In genomic region chr8:60345830-60346420, GRCm38 (mm10) we compare ENCODE assay signal across 18 mouse cellular contexts.
DNase-seq lines count a peak whose midpoint lies in the region; ATAC-seq and TF ChIP-seq lines count a peak whose summit lies in the region.
"Had no signal": no experiment of that assay in that cellular context is flagged by ENCODE, and none has a peak within 500 bp of the region (broad histone marks: within the 10 kb centered on the region; RNA-seq: fewer than 3 reads in every experiment).

No protein-coding gene starts in this region.

- H3K4me3 ChIP-seq in forebrain, embryonic 13.5 days = no peak overlapping the region
- no peak overlapping the region for H3K4me3 ChIP-seq in forebrain, embryonic 15.5 days
- H3K4me3 ChIP-seq in ES-E14 (ENCODE audit: insufficient read depth in 1 of 2, low read depth in 1 of 2, low read length in 2 of 2, poor library complexity in 1 of 2, severe bottlenecking in 1 of 2) = no peak overlapping the region
- H3K4me3 ChIP-seq in hindbrain, embryonic 16.5 days (ENCODE audit: low read length) = no peak overlapping the region
- H3K4me3 ChIP-seq in midbrain, embryonic 15.5 days = no peak overlapping the region
- no peak overlapping the region for H3K4me3 ChIP-seq in lung, postnatal 0 days (ENCODE audit: low read depth, low read length)
- H3K4me3 ChIP-seq: embryonic facial prominence, embryonic 10.5 days; heart, embryonic 12.5 days; intestine, embryonic 15.5 days had no signal

- TF ChIP-seq CTCF in lung, postnatal 0 days (IDR thresholded peaks at IDR 0.05) = no peak

- H3K9me3 ChIP-seq in forebrain, embryonic 13.5 days (replicated peaks) = no peaks in the 10 kb centered on the region
- no peaks in the 10 kb centered on the region for H3K9me3 ChIP-seq in forebrain, embryonic 15.5 days
- no peaks in the 10 kb centered on the region for H3K9me3 ChIP-seq in ES-E14 (ENCODE audit: control insufficient read depth, insufficient read depth, low read depth, low read length)
- no peaks in the 10 kb centered on the region for H3K9me3 ChIP-seq in hindbrain, embryonic 16.5 days (ENCODE audit: control insufficient read depth, low read length)
- no peaks in the 10 kb centered on the region for H3K9me3 ChIP-seq in midbrain, embryonic 15.5 days
- H3K9me3 ChIP-seq in lung, postnatal 0 days (ENCODE audit: low read length) = no peaks in the 10 kb centered on the region
- H3K9me3 ChIP-seq: embryonic facial prominence, embryonic 10.5 days; heart, embryonic 12.5 days; intestine, embryonic 15.5 days had no signal

- no peak for TF ChIP-seq EP300 in lung, postnatal 0 days (IDR thresholded peaks at IDR 0.05)

- no peaks in the 10 kb centered on the region for H3K27me3 ChIP-seq in forebrain, embryonic 13.5 days
- no peaks in the 10 kb centered on the region for H3K27me3 ChIP-seq in forebrain, embryonic 15.5 days
- no peaks in the 10 kb centered on the region for H3K27me3 ChIP-seq in hindbrain, embryonic 16.5 days (replicated peaks; ENCODE audit: control insufficient read depth, insufficient read depth, low read length)
- no peaks in the 10 kb centered on the region for H3K27me3 ChIP-seq in midbrain, embryonic 15.5 days (replicated peaks)
- no peaks in the 10 kb centered on the region for H3K27me3 ChIP-seq in lung, postnatal 0 days (replicated peaks; ENCODE audit: insufficient read depth, low read length)
- H3K27me3 ChIP-seq: heart, embryonic 12.5 days; intestine, embryonic 15.5 days had no signal

- peak; percentile 51; the same call in 1 of the 2 replicates for ATAC-seq in forebrain, embryonic 13.5 days
- ATAC-seq in forebrain, embryonic 15.5 days (replicated peaks) = no peak
- ATAC-seq in hindbrain, embryonic 16.5 days = peak; percentile 81; the same call in 1 of the 2 replicates
- ATAC-seq in midbrain, embryonic 15.5 days (replicated peaks) = 0 out of 2 replicates have a peak, but pooled peaks have one; percentile 54
- ATAC-seq in lung, postnatal 0 days = no peak
- no peak for ATAC-seq in activated CD4-positive, CD25-positive, alpha-beta regulatory T cell, adult 4 months
- ATAC-seq: intestine, embryonic 15.5 days had no signal

- no peak overlapping the region for H3K27ac ChIP-seq in forebrain, embryonic 13.5 days
- no peak overlapping the region for H3K27ac ChIP-seq in forebrain, embryonic 15.5 days (replicated peaks)
- H3K27ac ChIP-seq in ES-E14 (ENCODE audit: insufficient read depth, low read depth, low read length, poor library complexity, severe bottlenecking) = no peak overlapping the region
- no peak overlapping the region for H3K27ac ChIP-seq in hindbrain, embryonic 16.5 days (ENCODE audit: low read depth, low read length)
- H3K27ac ChIP-seq in midbrain, embryonic 15.5 days = no peak overlapping the region
- H3K27ac ChIP-seq in lung, postnatal 0 days (ENCODE audit: low read length) = no peak overlapping the region
- H3K27ac ChIP-seq: embryonic facial prominence, embryonic 10.5 days; intestine, embryonic 15.5 days had no signal

- WGBS in forebrain, embryonic 13.5 days = 34% methylated on average over 6 of the region's 6 CpGs
- 26% methylated on average over 6 of the region's 6 CpGs for WGBS in forebrain, embryonic 15.5 days
- 31% methylated on average over 6 of the region's 6 CpGs for WGBS in hindbrain, embryonic 16.5 days
- 28% methylated on average over 6 of the region's 6 CpGs for WGBS in midbrain, embryonic 15.5 days
- 63% methylated on average over 6 of the region's 6 CpGs for WGBS in lung, postnatal 0 days

- H3K4me2 ChIP-seq in forebrain, embryonic 13.5 days = no peak overlapping the region
- H3K4me2 ChIP-seq in forebrain, embryonic 15.5 days (replicated peaks) = no peak overlapping the region
- no peak overlapping the region for H3K4me2 ChIP-seq in hindbrain, embryonic 16.5 days (ENCODE audit: low read length)
- H3K4me2 ChIP-seq in midbrain, embryonic 15.5 days = no peak overlapping the region
- H3K4me2 ChIP-seq in lung, postnatal 0 days (replicated peaks; ENCODE audit: low read depth, low read length) = no peak overlapping the region
- H3K4me2 ChIP-seq: heart, embryonic 12.5 days; intestine, embryonic 15.5 days had no signal

- in situ Hi-C loops in ES-E14 (cut with MboI; ENCODE audit: low sequenced_read_pairs in 2 of 2, unreplicated experiment in 2 of 2) = no loop called here

- no peaks in the 10 kb centered on the region for H3K36me3 ChIP-seq in forebrain, embryonic 13.5 days (ENCODE audit: poor library complexity, severe bottlenecking)
- H3K36me3 ChIP-seq in forebrain, embryonic 15.5 days = no peaks in the 10 kb centered on the region
- no peaks in the 10 kb centered on the region for H3K36me3 ChIP-seq in ES-E14 (ENCODE audit: control insufficient read depth, insufficient read depth, low read length, poor library complexity, severe bottlenecking)
- no peaks in the 10 kb centered on the region for H3K36me3 ChIP-seq in hindbrain, embryonic 16.5 days (ENCODE audit: control insufficient read depth, insufficient read depth, low read length)
- no peaks in the 10 kb centered on the region for H3K36me3 ChIP-seq in midbrain, embryonic 15.5 days (replicated peaks)
- no peaks in the 10 kb centered on the region for H3K36me3 ChIP-seq in lung, postnatal 0 days (ENCODE audit: insufficient read depth, low read length)
- H3K36me3 ChIP-seq: embryonic facial prominence, embryonic 10.5 days; heart, embryonic 12.5 days; intestine, embryonic 15.5 days had no signal

- H3K4me1 ChIP-seq in forebrain, embryonic 13.5 days = no peaks in the 10 kb centered on the region
- H3K4me1 ChIP-seq in forebrain, embryonic 15.5 days = 0 out of 2 replicates have a peak, but pooled peaks cover 4% of the 10 kb centered on the region
- no peaks in the 10 kb centered on the region for H3K4me1 ChIP-seq in ES-E14 (ENCODE audit: control insufficient read depth in 2 of 2, insufficient read depth in 2 of 2, low read length in 2 of 2, poor library complexity in 1 of 2)
- no peaks in the 10 kb centered on the region for H3K4me1 ChIP-seq in hindbrain, embryonic 16.5 days (ENCODE audit: control insufficient read depth, insufficient read depth, low read depth, low read length)
- 0 out of 2 replicates have a peak, but pooled peaks cover 3% of the 10 kb centered on the region for H3K4me1 ChIP-seq in midbrain, embryonic 15.5 days
- no peaks in the 10 kb centered on the region for H3K4me1 ChIP-seq in lung, postnatal 0 days (ENCODE audit: insufficient read depth, low read depth, low read length)
- H3K4me1 ChIP-seq: heart, embryonic 12.5 days; intestine, embryonic 15.5 days had no signal

- no peak overlapping the region for H3K9ac ChIP-seq in forebrain, embryonic 13.5 days
- H3K9ac ChIP-seq in forebrain, embryonic 15.5 days (replicated peaks) = no peak overlapping the region
- H3K9ac ChIP-seq in ES-E14 (ENCODE audit: insufficient read depth, low read depth, low read length, poor library complexity, severe bottlenecking) = no peak overlapping the region
- H3K9ac ChIP-seq in hindbrain, embryonic 16.5 days (ENCODE audit: low read depth, low read length) = no peak overlapping the region
- H3K9ac ChIP-seq in midbrain, embryonic 15.5 days = no peak overlapping the region
- no peak overlapping the region for H3K9ac ChIP-seq in lung, postnatal 0 days (replicated peaks; ENCODE audit: low read depth)
- H3K9ac ChIP-seq: heart, embryonic 12.5 days; intestine, embryonic 15.5 days had no signal

- DNase-seq in ES-E14 (ENCODE audit: low read depth, low spot score) = peak; percentile 15
- no peak for DNase-seq in spleen, adult 12 weeks (ENCODE audit: low spot score)
- DNase-seq in lung, postnatal 0 days (ENCODE audit: low spot score) = no peak
- DNase-seq: layer of hippocampus, postnatal 36 days; left cerebral cortex, postnatal 4 days; lung, adult 18-20 months; lung, postnatal 36 days; right cerebral cortex, adult 18-20 months; spleen, adult 18-20 months; thymus, adult 2 months had no signal

TF ChIP-seq in ES-E14, 5 proteins besides CTCF, POLR2A, EP300 and RAD21:
- TF ChIP-seq ZNF384 (IDR thresholded peaks at IDR 0.05; ENCODE audit: low read depth, low read length) = no peak
- no peak for TF ChIP-seq ZC3H11A (IDR thresholded peaks at IDR 0.05; ENCODE audit: borderline replicate concordance, low read depth, low read length)
- no peak for TF ChIP-seq CHD2 (IDR thresholded peaks at IDR 0.05; ENCODE audit: low read depth, low read length)

Comparison
In these comparisons a context has a peak if more than half of its experiments do, and no peak if none do; other contexts are left out.
1. ATAC-seq: peak in forebrain, embryonic 13.5 days (single experiment), hindbrain, embryonic 16.5 days (single experiment) and midbrain, embryonic 15.5 days (single experiment); none in forebrain, embryonic 15.5 days (single experiment), lung, postnatal 0 days (single experiment) and activated CD4-positive, CD25-positive, alpha-beta regulatory T cell, adult 4 months (single experiment).